Mouse (Mus musculus) erythroid progenitor cell, adult 5-6 weeks (primary cell): Measurements from ENCODE around the gene Hivep2. TPM values are rescaled to one million over a fixed set of nuclear protein-coding genes. Genes with fewer than 3 reads are reported as not detected.

Experiments
- ATAC-seq: replicated peaks from 2 replicates; pipeline ENCODE4 v1.8.0; 2016; ENCODE audit warnings: moderate number of reproducible peaks, mild to moderate bottlenecking, moderate TSS enrichment, inconsistent platforms; ENCODE audit not compliant: poor library complexity, low FRiP score, severe bottlenecking
- total RNA-seq, 2 experiments: library from RNA; stranded (forward) in 1 of 2; stranded (reverse) in 1 of 2; fragments of 150-400 nt in 1 of 2; fragments of 186-747, 209-891 nt in 1 of 2; gene quantifications; 2 replicates each; pipeline versions ENCODE4 v1.2.3 to v1.2.4; 2015 to 2017; ENCODE audit warnings: low replicate concordance in 2 of 2

Hivep2 gene
- total RNA-seq, 2 experiments from 2014 or later: 1.5 to 4.6 TPM

DNA sequence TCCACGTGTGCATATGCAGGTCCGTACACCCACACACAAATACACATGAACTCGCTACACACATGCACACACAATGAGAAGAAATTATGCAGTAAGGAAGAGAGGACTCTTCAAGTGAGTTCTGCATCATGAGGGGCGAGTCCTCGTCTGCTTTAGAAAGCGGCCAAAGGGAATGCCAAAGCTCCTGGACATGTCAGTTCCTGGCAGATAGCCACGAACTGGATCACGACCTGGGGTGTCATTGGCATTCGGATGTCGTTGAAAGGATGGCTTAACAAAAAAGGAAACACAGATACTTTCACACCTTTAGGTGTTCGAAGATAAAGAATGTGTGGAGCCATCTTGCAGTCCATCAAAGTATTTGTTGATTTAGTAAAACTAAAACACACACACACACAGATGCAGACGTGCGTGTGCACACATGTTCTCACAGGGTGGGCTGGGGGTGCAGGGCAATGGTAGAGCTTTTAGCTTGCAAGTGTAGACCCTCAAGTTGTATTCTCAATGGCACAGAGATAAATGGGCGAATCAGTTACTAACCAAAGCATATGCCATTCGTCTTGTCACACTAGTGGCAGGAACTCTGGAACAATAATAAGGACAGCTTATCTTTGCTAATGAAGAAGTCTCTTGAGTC is 99.0 kb downstream of the Hivep2 start:
- ATAC-seq: no peak

DNA sequence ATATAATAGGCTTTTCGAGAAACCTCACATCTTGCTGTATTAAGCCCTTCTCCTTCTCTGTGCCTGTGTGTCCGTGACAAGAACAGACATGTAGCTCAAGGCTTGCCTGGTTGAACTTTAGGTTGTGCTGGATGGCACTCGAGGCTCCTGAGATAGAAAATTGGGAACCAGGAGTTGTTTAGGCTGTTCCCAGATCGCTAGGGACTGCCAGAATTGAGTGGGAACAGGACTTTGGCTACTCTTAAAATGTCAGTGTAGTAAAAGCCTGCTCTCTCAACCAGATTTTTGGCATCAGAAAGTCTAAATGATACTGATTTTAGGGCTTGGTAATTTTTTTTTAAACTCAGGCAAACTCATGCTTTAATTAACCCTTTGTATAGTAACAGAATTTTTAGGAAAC is 101.9 kb downstream of the Hivep2 start:
- no peak for ATAC-seq

DNA sequence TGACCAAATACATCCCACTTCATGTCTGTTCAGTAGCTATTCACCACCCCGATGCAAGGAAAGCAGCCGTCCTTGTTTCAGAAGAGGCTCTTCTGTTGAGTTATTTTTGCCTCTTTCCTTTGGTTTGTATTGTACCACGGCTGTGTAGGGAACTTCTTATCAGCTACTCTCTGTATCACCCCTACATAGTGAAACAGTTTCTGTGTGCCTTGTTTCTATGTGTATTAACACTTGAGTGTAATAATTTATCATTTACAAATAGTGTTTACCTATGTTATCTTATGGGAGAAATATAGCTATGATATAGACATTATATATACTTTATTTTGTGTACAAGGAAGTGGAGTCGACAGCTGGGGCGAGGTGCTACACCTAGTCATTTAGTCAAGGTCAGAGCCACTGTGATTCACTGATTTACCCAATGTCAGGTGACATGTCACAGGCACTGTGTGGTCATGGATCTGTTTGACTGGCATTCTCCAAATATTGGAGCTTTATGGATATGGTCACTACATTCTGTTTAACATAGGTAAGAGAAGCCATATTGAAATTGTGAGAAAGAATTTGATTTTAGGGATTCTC is 104.7 kb downstream of the Hivep2 start:
- ATAC-seq: no peak

DNA sequence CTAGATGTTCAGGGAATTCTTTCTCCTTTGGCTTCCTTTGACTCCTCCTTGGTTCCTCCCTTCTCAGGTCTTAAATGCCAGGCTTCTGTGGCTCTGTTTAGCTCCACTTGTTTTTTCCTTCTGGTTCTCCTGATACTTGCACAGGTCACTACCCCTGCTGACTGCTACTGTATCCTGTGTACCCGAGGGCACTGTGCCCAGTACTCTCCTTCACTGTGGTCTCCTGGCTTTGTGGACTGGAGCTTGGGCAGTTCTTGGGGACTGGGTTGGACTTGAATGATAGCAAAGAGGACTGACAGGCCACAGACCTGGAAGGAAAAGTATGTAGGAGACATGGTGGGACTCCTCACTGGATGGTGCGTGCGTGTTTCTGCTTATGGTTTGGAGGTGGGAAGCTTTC is 106.6 kb downstream of the Hivep2 start:
- no peak for ATAC-seq

DNA sequence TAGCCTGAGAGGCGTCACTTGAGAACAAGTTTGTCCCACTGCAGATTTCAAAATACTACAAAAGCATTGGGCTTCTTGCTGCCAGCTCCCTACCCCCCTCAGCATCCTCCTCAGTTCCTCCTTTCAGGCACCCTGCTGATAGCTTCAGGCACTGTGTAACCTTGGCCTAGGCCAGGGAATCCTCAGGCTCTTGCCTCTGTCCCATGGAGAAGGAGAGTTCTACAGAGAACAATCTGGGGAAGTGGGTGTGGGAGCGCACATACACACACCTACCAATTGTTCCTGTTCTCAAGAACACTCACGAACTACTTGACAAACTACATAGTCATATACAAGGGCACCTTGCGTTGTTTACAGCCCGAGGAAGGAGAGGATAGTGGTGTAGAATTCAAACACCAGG is 109.9 kb downstream of the Hivep2 start:
- ATAC-seq: no peak

DNA sequence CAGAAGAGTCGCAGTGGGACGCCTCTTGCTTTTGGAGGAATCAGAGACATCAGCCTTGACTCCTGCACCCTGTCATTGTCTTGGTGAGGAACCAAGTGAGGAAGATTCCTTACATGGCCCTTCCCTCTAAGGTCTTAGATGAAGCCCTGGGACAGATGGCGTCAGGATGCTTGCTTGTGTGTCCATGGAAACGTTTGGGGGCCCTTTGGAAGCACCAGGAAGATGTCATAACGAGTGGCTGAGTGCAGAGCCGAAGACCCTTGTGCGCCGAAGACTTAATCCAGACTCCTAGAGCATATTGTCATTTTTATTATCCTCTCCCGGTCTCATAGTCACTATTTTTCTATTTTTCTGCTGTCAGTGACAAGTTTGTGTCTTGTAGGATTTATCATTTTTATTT is 111.0 kb downstream of the Hivep2 start:
- ATAC-seq: no peak

DNA sequence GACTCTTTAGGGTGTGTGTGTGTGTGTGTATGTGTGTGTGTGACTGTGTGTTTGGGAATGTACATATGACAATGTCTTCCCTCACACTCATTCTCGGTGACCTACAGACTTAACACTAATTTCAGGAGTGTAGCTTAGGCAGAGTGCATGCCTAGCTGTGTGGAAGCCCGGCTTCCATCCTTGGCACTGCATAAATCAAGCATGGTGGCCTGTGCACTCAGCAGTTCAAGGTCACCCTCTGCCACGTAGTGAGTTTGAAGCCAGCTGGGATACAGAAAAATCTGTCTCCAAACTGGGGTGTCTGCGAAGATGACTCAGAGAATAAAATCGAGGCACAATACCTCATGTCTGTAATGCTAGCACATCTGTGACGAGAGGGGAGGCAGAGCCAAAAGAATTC is 115.0 kb downstream of the Hivep2 start:
- ATAC-seq: no peak

DNA sequence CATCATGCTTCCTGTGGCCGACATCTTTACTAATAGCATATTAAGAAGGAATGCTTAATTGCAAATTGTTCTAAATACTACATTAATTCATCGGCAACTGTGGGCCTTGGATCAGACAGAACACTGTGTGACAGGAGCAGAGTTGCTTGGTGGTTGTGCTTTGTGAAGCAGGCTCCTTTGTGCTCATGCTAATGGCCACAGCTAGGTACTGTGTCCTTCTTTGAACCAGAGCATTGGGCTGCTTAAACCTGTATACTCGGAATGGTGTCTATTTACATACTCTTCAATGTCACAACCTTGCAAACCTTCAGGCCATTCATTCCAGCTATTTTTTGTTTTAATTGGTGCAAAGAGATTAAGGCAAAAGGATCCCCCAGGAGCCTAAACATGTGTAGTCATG is 115.9 kb downstream of the Hivep2 start:
- no peak for ATAC-seq

DNA sequence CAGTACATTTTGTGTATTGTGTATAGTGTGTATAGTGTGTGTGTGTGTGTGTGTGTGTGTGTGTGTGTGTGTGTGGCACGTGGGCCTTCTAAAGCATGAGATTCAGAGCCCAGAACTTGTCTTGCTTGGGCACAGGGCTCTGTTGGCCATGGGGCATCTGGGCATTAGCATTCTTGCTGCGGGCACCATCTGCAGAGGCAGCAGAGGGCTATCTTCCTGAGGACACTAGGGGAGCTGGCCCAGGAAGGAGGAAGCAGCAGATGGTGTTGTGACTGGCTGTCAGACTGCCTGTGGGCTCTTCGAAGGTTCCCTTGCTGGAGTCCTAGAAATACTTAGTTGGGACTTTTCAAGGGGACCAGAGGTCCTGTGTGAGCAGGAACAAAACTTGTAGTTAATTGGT is 116.4 kb downstream of the Hivep2 start:
- no peak for ATAC-seq

DNA sequence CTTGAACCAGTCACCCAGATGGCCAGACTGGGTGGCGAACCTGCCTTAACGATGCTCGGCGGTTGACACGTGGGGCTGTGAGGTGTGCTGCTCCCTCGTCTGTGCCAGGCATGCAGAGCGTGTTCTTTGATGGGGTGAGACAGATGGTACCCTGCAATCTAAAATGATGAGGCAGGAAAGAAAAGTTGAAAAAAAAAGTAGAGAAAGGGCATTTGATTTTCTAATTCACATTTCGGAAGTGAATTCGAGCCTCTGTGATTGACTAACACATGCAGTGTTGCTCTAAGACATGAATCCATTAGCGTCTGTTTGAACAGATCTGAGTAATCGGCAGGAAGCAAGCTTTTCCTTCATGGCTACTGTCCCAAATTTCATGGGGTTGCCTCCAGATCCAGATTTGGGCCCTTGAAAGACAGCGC is 119.4 kb downstream of the Hivep2 start:
- no peak for ATAC-seq

DNA sequence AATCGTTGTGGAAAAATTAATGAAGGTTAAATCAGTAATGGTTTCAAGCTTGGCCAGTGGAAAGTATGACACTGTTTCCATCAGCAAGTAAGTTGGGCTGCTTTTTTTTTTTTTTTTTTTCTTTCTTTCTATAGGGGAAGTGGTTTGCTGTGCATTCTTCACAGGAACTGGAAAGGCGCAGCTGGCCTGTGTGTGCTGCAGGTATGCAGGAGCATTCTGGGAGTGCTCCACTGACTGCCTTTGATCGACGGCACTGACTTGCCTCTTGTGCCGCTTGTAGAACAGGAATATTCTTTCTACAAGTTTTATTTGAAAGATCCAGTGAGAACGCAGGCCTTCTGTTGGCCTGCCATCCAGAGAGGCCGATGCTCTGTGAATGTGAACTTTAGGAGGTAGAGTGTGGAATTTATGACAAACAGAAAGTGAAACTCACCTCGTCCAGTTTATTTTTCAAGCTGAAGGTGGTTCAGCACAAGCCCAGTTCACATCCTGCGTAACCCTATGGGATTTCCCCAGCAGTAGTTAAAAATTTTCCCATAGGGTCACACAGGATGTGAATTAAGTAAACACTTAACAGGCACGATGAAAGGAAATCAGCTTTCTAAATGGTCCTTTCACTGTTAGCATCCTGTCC is 120.1 kb downstream of the Hivep2 start:
- ATAC-seq: no peak

DNA sequence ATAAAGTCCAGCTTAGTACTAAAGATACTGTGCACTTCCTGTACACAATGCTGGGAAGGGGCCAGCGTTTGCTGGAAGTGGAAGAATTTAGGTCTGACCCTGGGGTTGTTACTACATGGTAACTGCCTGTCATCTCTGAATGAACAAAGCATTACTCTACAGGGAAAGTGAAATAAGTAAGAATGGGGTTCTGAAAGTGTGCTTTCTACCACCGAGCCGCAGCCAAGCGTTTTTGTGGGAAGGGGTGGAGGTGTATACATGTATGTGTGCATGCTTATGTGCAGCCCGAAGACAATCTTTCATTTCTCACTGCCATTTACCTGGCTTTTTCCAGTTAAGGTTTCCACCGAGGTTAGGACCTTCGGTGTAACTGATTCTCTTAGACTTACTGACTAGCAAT is 121.4 kb downstream of the Hivep2 start:
- ATAC-seq: no peak

DNA sequence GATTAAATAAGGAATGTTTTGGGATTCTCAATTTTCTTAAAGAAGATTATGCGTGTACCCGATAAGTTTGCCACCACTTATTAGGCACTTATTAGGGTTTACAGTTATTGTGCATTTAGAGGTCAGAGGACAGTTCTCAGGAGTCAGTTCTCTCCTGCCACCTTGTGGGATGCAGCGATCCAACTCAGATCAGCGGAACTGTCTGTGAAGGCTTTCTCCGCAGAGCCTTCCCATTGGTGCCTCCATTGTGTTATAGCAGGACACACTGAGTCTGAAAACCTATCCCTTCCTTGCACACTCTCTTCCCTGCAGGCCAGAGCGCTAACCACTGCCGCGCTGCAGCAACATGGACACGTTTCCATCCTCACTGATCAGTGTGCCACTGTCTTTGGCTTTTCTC is 123.6 kb downstream of the Hivep2 start:
- ATAC-seq: no peak

DNA sequence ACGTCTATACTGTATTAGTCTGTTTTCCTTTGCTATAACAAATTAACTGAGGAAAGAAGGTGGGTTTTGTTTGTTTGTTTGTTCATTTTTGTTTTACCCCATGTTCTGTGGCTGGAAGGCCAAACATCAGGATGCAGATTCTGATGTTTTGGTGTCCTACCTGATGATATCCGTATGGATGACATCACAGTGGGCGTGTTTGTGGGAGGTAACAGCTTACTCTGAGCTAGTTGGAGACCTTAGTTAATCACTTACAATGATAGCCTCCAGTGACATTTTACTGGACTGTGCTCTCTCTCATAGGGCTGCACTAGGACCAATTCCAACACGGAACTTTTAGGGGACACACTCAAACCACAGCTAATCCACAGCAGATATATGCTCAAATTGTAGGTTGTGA is 128.2 kb downstream of the Hivep2 start:
- ATAC-seq: no peak

DNA sequence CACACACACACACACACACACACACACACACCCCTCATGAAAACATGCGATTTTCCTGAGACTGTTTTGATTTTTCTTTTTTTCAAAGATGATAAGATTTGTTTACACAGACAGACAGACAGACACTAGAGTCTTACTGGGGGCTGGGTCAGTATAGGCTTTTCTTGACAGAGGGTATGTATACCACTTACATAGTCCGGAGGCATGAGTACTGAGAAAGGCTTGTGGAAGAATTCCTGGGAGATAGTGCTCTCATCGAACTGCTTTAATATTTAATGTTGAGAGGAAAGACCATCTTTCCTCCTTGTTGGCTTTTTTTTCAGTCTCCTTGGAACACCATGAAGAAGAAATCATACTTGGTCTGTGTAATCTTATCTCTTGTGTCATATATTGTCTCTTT is 130.2 kb downstream of the Hivep2 start:
- ATAC-seq: no peak

DNA sequence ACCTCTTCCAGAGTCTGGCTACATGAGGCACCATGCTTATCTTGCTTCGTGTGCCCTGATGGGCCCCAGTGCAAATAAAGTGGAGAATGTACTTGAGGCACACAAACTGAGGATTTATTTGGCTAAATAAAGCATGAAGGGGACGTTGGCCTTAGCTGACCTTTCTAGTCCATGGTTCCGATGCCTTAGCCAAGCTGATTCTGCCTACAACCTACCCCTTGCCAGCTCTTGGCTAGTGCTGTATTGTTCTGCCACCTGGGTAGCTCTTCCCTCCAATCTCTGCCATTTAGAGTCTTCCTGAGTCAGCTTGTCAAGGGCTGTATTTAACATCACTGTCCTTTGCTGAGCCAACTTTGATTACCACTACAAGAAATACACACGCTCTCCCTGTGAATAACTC is 133.3 kb downstream of the Hivep2 start:
- ATAC-seq: no peak

DNA sequence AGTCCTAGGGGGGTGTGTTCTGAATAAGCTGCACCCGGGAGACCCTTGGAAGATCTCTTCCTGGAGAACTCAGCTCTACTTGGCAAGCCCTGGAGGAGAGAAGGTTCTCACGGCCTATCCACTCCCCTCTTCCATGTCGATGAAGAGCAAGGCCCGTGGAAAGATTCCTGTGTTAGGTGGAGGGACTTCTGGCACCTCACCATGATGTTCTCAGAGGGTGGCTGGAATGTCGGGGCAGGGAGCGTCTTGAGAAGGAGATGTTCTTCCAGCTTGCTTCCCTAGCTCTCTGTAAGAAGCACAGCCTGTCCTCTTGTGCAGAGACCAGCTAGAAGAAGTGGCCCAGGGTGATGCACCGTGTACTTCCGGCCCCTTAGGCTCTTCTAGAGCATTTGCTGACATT is 134.2 kb downstream of the Hivep2 start:
- no peak for ATAC-seq

DNA sequence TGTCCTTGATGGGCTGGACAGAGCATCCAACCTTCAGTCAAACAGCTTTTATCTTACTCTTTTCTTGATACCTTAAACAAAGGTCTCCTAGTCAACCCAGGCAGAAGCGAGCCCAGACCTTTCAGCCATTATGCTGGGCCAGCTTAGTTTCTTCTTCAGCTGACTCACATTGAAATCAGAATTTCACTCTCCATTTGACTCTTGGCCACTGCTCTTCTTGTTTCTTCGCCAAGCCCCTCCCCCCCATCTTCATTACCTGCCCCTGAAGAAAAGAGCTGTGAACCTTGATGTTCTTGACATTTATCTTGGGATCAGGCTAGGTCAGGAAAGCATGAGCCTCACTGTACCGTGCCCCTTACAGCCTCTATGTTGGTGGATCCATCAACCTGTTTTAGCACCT is 135.0 kb downstream of the Hivep2 start:
- no peak for ATAC-seq

DNA sequence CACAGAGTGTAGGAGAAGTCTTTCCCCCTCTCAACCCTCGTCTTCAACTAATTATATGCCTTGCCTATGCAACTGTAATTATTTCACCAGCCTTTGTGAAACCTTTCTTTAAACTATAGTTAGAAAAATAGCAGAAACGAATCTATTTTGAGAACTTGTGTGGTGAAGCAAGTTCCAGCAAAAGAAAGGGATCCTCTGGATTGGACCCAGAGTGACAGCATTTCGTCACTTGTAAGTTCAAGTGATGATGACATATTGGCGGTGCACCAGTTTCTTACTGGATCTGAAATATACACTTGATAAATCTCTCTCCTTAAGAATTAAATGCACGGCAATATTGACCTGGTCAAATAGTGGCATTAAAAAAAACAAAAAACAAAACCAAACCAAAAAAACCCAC is 136.1 kb downstream of the Hivep2 start:
- no peak for ATAC-seq

DNA sequence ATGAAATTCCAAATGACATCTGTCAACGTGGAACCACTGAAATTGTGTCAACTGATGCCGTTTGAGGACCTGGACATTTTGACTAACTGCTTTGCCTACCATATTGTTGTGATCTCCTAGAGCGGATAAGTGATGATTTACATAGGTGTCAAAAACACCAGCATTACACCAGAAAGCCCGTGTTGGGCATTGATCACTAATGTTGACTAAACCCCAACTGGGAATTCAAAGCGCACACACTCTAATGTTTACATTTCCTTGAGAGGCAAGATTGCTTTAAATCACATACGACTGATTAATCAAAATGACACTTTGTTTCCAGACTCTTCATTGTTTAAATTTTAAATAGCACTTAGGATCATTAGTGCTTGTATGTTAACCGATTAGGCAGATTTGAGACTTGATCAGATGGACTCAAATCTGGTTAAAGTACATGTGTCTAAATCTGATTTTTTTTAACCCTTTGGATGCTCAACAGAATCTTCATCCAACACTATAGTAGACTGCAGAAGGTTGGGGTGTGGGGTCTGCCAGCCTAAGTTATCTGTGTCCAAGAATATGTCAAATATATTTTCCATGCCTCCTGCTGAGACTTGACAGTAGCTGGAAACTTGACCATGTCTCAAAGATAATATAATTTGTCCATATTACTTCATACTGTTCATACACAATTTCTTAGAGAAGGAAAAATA is 142.3 kb downstream of the Hivep2 start:
- no peak for ATAC-seq

DNA sequence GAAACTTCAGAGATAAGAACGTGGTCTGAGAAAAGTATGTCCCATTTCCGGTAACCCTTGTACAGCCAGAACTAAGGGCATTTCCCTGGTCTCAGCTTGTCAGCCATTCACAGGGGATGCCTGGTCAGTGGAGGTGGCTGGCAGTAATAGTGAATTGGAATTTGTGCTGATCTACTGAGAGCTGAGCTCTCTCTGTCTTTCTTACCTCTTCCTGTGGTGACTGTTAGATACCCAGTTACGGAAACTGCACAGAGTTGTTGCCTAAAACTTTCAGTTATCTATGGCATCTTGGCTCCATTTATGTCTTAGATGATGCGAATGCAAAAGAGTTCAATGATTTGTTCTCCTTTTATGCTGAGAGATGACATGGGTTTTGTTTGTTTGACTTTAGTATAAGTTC is 150.0 kb downstream of the Hivep2 start:
- ATAC-seq: no peak
